ENCODE assay signal across 12 mouse cellular contexts in genomic region chr8:129265918-129266317, GRCm38 (mm10).
"Had no signal": no experiment of that assay in that cellular context is flagged by ENCODE, and none has a peak within 500 bp of the region (broad histone marks: within the 10 kb centered on the region; RNA-seq: fewer than 3 reads in every experiment).

No protein-coding gene starts in this region.

- H3K27me3 ChIP-seq: liver, embryonic 13.5 days; midbrain, embryonic 13.5 days; neural tube, embryonic 12.5 days had no signal

- DNase-seq: kidney, adult 11 months; kidney, adult 9 months; kidney, postnatal 14 days; liver, embryonic 13.5 days; liver, postnatal 0 days; thymus, adult 18-20 months; thymus, postnatal 36 days had no signal

- H3K27ac ChIP-seq: left cerebral cortex, adult 2 months; limb, embryonic 10.5 days; liver, embryonic 13.5 days; midbrain, embryonic 13.5 days; neural tube, embryonic 12.5 days; stomach, postnatal 0 days had no signal

- H3K4me3 ChIP-seq: left cerebral cortex, adult 2 months; limb, embryonic 10.5 days; liver, embryonic 13.5 days; midbrain, embryonic 13.5 days; neural tube, embryonic 12.5 days had no signal

- H3K4me1 ChIP-seq: neural tube, embryonic 12.5 days had no signal

- H3K9ac ChIP-seq: liver, embryonic 13.5 days; liver, postnatal 0 days; midbrain, embryonic 13.5 days; neural tube, embryonic 12.5 days had no signal
